Mouse (Mus musculus) erythroblast, embryonic 14.5 days (primary cell): ENCODE measurements around the gene Tcl1b5. TPM values are rescaled to one million over a fixed set of nuclear protein-coding genes. Genes with fewer than 3 reads are reported as not detected.

Source experiments
- H3K27me3 ChIP-seq: 2 replicates; pipeline ENCODE4 v1.6.1; 2012; ENCODE audit warnings: inconsistent platforms; ENCODE audit not compliant: control insufficient read depth
- H3K36me3 ChIP-seq: 2 replicates; pipeline ENCODE4 v1.6.1; 2012; ENCODE audit warnings: mild to moderate bottlenecking, inconsistent platforms; ENCODE audit not compliant: control insufficient read depth
- H3K4me1 ChIP-seq: 2 replicates; pipeline ENCODE4 v1.6.1; 2012; ENCODE audit warnings: inconsistent platforms; ENCODE audit not compliant: control insufficient read depth
- H3K4me3 ChIP-seq: replicated peaks from 2 replicates; pipeline ENCODE3; 2012; ENCODE audit warnings: moderate library complexity, mild to moderate bottlenecking, inconsistent platforms
- H3K9me3 ChIP-seq: 2 replicates; pipeline ENCODE4 v1.6.1; 2012; ENCODE audit warnings: low read length, inconsistent platforms, mixed read lengths; ENCODE audit not compliant: control insufficient read depth
- GATA1 ChIP-seq: IDR thresholded peaks from 2 replicates; pipeline ENCODE4 v1.6.1; 2012; ENCODE audit warnings: low read length, inconsistent platforms, mixed read lengths
- TAL1 ChIP-seq: IDR thresholded peaks from 3 replicates; pipeline ENCODE4 v1.6.1; 2012; ENCODE audit warnings: low read length, inconsistent platforms, mixed read lengths
- polyA plus RNA-seq: library from polyadenylated mRNA; stranded (reverse); fragments of >175 nt; gene quantifications from 2 replicates; pipeline ENCODE4 v1.2.3, GENCODE M21; 2012

Tcl1b5 gene
- polyA plus RNA-seq, 1 experiment: not detected

GRCm38 (mm10) chr12:105207071-105207470 is 30.9 kb downstream of the Tcl1b5 start:
- H3K4me3 ChIP-seq: no peak overlapping the region
- H3K9me3 ChIP-seq: no peaks in the 10 kb centered on the region
- no peaks in the 10 kb centered on the region for H3K4me1 ChIP-seq
- no peaks in the 10 kb centered on the region for H3K36me3 ChIP-seq
- no peak for TF ChIP-seq GATA1
- no peak for TF ChIP-seq TAL1
- no peaks in the 10 kb centered on the region for H3K27me3 ChIP-seq

DNA sequence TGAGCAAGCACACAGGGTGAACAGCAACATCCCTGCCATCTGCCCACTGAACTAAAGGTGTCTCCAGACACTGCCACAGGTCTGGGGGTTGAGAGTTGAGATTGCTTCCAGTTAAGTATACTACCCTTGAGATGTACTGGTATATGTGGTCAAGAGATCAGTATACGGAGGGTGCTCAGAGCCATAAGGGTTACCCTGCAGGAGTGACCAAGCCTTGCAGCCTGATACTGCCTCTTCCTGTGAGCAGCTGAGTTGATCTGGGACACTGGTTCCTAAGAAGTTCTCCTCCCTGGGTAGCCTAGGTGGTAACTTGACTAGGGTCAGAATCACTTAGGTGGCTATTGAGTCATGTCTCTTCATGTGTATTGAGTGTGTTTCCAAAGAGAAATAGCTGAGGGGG is 32.3 kb downstream of the Tcl1b5 start:
- Histone ChIP-seq H3K4me1 (no peaks in the 10 kb centered on the region), H3K9me3 (no peaks in the 10 kb centered on the region), H3K27me3 (no peaks in the 10 kb centered on the region), H3K36me3 (no peaks in the 10 kb centered on the region), H3K4me3 (no peak overlapping the region)
- no peak for TF ChIP-seq GATA1
- no peak for TF ChIP-seq TAL1

GRCm38 (mm10) chr12:105209231-105209630 is 33.1 kb downstream of the Tcl1b5 start:
- Histone ChIP-seq H3K27me3 (no peaks in the 10 kb centered on the region), H3K9me3 (no peaks in the 10 kb centered on the region), H3K4me3 (no peak overlapping the region), H3K36me3 (no peaks in the 10 kb centered on the region), H3K4me1 (no peaks in the 10 kb centered on the region)
- TF ChIP-seq GATA1: no peak
- TF ChIP-seq TAL1: no peak

DNA sequence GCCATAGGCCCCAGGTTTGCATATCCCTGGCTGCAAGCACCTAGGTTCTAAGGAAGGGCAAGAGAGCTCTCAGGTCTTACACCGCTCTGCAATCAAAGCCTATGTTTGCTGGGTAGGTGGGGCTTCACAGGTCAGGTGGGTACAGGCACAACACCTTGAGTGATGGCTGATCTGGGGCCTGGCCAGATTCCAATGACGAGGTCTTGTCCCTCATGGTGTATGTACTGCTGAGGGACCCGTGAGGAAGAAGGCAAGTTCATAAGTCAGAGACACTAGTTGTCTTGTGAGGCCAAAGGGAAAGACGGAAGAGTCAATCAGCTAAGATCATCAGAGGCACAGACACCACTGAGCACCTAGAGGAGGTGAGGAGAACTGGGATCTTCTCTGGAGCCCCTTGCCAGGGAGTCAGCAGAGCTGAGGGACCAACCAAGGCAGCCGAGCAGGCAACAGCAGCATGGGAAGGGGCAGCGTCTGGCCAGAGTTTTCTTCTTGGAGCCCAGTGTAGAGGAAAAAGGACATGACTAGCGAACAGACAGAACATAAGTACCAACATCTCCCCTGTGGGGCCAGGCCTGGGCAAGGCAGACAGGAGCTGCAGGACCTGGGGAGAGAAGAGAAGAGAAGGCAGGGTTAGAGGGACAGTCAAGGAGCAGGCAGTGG is 41.1 kb downstream of the Tcl1b5 start:
- Histone ChIP-seq H3K4me3 (no peak overlapping the region), H3K27me3 (no peaks in the 10 kb centered on the region), H3K36me3 (no peaks in the 10 kb centered on the region), H3K9me3 (peaks cover 10% of the 10 kb centered on the region), H3K4me1 (no peaks in the 10 kb centered on the region)
- TF ChIP-seq TAL1 (no peak), GATA1 (no peak)

- H3K27me3 ChIP-seq: no peaks in the 10 kb centered on the region
- H3K4me1 ChIP-seq: no peaks in the 10 kb centered on the region
- no peak for TF ChIP-seq TAL1
- no peak for TF ChIP-seq GATA1
- no peaks in the 10 kb centered on the region for H3K36me3 ChIP-seq
- peaks cover 18% of the 10 kb centered on the region for H3K9me3 ChIP-seq
- no peak within 1 kb of the TSS for H3K4me3 ChIP-seq
Observed at GRCm38 (mm10) chr12:105222601-105223319, 46.6 kb downstream of the Tcl1b5 start, which contains the start of gene Tcl1. Gene Tcl1, minus strand, starts transcription at chr12:105222793.

- H3K9me3 ChIP-seq: peaks cover 18% of the 10 kb centered on the region
- no peaks in the 10 kb centered on the region for H3K36me3 ChIP-seq
- TF ChIP-seq TAL1: no peak
- TF ChIP-seq GATA1: no peak
- H3K27me3 ChIP-seq: no peaks in the 10 kb centered on the region
- no peak overlapping the region for H3K4me3 ChIP-seq
- no peaks in the 10 kb centered on the region for H3K4me1 ChIP-seq
Observed at GRCm38 (mm10) chr12:105224621-105225320, 48.6 kb downstream of the Tcl1b5 start.

Other genes starting within 250 kb of the Tcl1b5 start
- gene Syne3, start 166.5 kb upstream of the Tcl1b5 start, polyA plus RNA-seq: 1.2 and 1.3 TPM in 2 replicates
- gene Glrx5, start 143.7 kb upstream of the Tcl1b5 start, polyA plus RNA-seq: 218 and 245 TPM in 2 replicates
- gene Tcl1b2, start 30.3 kb upstream of the Tcl1b5 start, polyA plus RNA-seq: not detected in 2 replicates
- not detected in 2 replicates for gene Tcl1b1, start 16.7 kb upstream of the Tcl1b5 start, polyA plus RNA-seq
- not detected in 2 replicates for gene Tcl1b3, start 14.7 kb downstream of the Tcl1b5 start, polyA plus RNA-seq
- gene Tcl1b4, start 25.6 kb downstream of the Tcl1b5 start, polyA plus RNA-seq: not detected in 2 replicates
- not detected in 2 replicates for gene Tcl1, start 46.4 kb downstream of the Tcl1b5 start, polyA plus RNA-seq
- gene Tunar, start 157.5 kb downstream of the Tcl1b5 start, polyA plus RNA-seq: not detected in 2 replicates